Mouse (Mus musculus) spleen, adult 2 months (tissue): ENCODE measurements around the gene Srrm3.

Experiments used
- CTCF ChIP-seq: fragments of 200-500 bp; IDR thresholded peaks from 2 replicates; pipeline ENCODE4 v1.5.1; 2011; ENCODE audit warnings: mild to moderate bottlenecking, inconsistent platforms; ENCODE audit not compliant: insufficient read depth, insufficient read length, insufficient replicate concordance; ENCODE audit errors: extremely low read depth
- POLR2A ChIP-seq: fragments of 200-500 bp; IDR thresholded peaks from 2 replicates; pipeline ENCODE4 v1.6.1; 2011; ENCODE audit warnings: low read depth, low read length, inconsistent platforms

- TF ChIP-seq CTCF (no peak), POLR2A (no peak)
Observed at GRCm38 (mm10) chr5:135851481-135851880, 44.8 kb downstream of the Srrm3 start.
